Mouse (Mus musculus): ENCODE data around the gene Dlec1. TPM values are rescaled to one million over a fixed set of nuclear protein-coding genes. Genes with fewer than 3 reads are reported as not detected.

Gene Dlec1
- polyA plus RNA-seq, 1 experiment, result 4.6 TPM

GRCm38 (mm10) chr9:119070173-119070825, 32.0 kb upstream of the Dlec1 start:
- Histone ChIP-seq H3K4me3 (ENCODE audit: insufficient read depth, low read length) (no peak overlapping the region), H3K27ac (ENCODE audit: insufficient read depth, low read length) (no peak overlapping the region), H3K4me1 (ENCODE audit: control insufficient read depth, insufficient read depth, low read length) (no peaks in the 10 kb centered on the region)
- no peak for TF ChIP-seq POLR2A (IDR thresholded peaks at IDR 0.05; ENCODE audit: extremely low read depth, insufficient read depth, low read length)
- TF ChIP-seq CTCF (IDR thresholded peaks at IDR 0.05; ENCODE audit: extremely low read depth, insufficient read depth, low read length), result no peak

- Histone ChIP-seq H3K4me3 (ENCODE audit: insufficient read depth, low read length) (no peak overlapping the region), H3K4me1 (ENCODE audit: control insufficient read depth, insufficient read depth, low read length) (no peaks in the 10 kb centered on the region), H3K27ac (ENCODE audit: insufficient read depth, low read length) (no peak overlapping the region)
- TF ChIP-seq CTCF (IDR thresholded peaks at IDR 0.05; ENCODE audit: extremely low read depth, insufficient read depth, low read length) (no peak), POLR2A (IDR thresholded peaks at IDR 0.05; ENCODE audit: extremely low read depth, insufficient read depth, low read length) (no peak)
These were observed 30.5 kb upstream of the Dlec1 start for GRCm38 (mm10) chr9:119071786-119072185.

- TF ChIP-seq POLR2A (IDR thresholded peaks at IDR 0.05; ENCODE audit: extremely low read depth, insufficient read depth, low read length) (no peak), CTCF (IDR thresholded peaks at IDR 0.05; ENCODE audit: extremely low read depth, insufficient read depth, low read length) (no peak)
- no peak overlapping the region for H3K27ac ChIP-seq (ENCODE audit: insufficient read depth, low read length)
- no peak overlapping the region for H3K4me3 ChIP-seq (ENCODE audit: insufficient read depth, low read length)
- no peaks in the 10 kb centered on the region for H3K4me1 ChIP-seq (ENCODE audit: control insufficient read depth, insufficient read depth, low read length)
These were observed 28.9 kb upstream of the Dlec1 start for GRCm38 (mm10) chr9:119073184-119073895.

GRCm38 (mm10) chr9:119075685-119076084, 26.6 kb upstream of the Dlec1 start:
- Histone ChIP-seq H3K27ac (ENCODE audit: insufficient read depth, low read length) (no peak overlapping the region), H3K4me1 (ENCODE audit: control insufficient read depth, insufficient read depth, low read length) (no peaks in the 10 kb centered on the region), H3K4me3 (ENCODE audit: insufficient read depth, low read length) (no peak overlapping the region)
- no peak for TF ChIP-seq POLR2A (IDR thresholded peaks at IDR 0.05; ENCODE audit: extremely low read depth, insufficient read depth, low read length)
- TF ChIP-seq CTCF (IDR thresholded peaks at IDR 0.05; ENCODE audit: extremely low read depth, insufficient read depth, low read length), result no peak

GRCm38 (mm10) chr9:119080040-119080675, 22.1 kb upstream of the Dlec1 start:
- no peak for TF ChIP-seq POLR2A (IDR thresholded peaks at IDR 0.05; ENCODE audit: extremely low read depth, insufficient read depth, low read length)
- no peak for TF ChIP-seq CTCF (IDR thresholded peaks at IDR 0.05; ENCODE audit: extremely low read depth, insufficient read depth, low read length)
- no peak overlapping the region for H3K4me3 ChIP-seq (ENCODE audit: insufficient read depth, low read length)
- H3K27ac ChIP-seq (ENCODE audit: insufficient read depth, low read length), result no peak overlapping the region
- H3K4me1 ChIP-seq (ENCODE audit: control insufficient read depth, insufficient read depth, low read length), result no peaks in the 10 kb centered on the region

- Histone ChIP-seq H3K4me1 (ENCODE audit: control insufficient read depth, insufficient read depth, low read length) (no peaks in the 10 kb centered on the region), H3K27ac (ENCODE audit: insufficient read depth, low read length) (no peak overlapping the region), H3K4me3 (ENCODE audit: insufficient read depth, low read length) (no peak overlapping the region)
- TF ChIP-seq POLR2A (IDR thresholded peaks at IDR 0.05; ENCODE audit: extremely low read depth, insufficient read depth, low read length), result no peak
- no peak for TF ChIP-seq CTCF (IDR thresholded peaks at IDR 0.05; ENCODE audit: extremely low read depth, insufficient read depth, low read length)
These were observed 20.2 kb upstream of the Dlec1 start for GRCm38 (mm10) chr9:119082039-119082438.

- Histone ChIP-seq H3K4me1 (ENCODE audit: control insufficient read depth, insufficient read depth, low read length) (peaks cover 2% of the 10 kb centered on the region; the same call in 1 of the 2 replicates), H3K4me3 (ENCODE audit: insufficient read depth, low read length) (no peak overlapping the region), H3K27ac (ENCODE audit: insufficient read depth, low read length) (no peak overlapping the region)
- TF ChIP-seq POLR2A (IDR thresholded peaks at IDR 0.05; ENCODE audit: extremely low read depth, insufficient read depth, low read length) (no peak), CTCF (IDR thresholded peaks at IDR 0.05; ENCODE audit: extremely low read depth, insufficient read depth, low read length) (no peak)
These were observed 19.4 kb upstream of the Dlec1 start for GRCm38 (mm10) chr9:119082656-119083430.

GRCm38 (mm10) chr9:119083966-119084365, 18.3 kb upstream of the Dlec1 start:
- H3K4me1 ChIP-seq (ENCODE audit: control insufficient read depth, insufficient read depth, low read length), result peaks cover 4% of the 10 kb centered on the region; the same call in 1 of the 2 replicates
- no peak for TF ChIP-seq CTCF (IDR thresholded peaks at IDR 0.05; ENCODE audit: extremely low read depth, insufficient read depth, low read length)
- no peak for TF ChIP-seq POLR2A (IDR thresholded peaks at IDR 0.05; ENCODE audit: extremely low read depth, insufficient read depth, low read length)
- no peak overlapping the region for H3K27ac ChIP-seq (ENCODE audit: insufficient read depth, low read length)
- H3K4me3 ChIP-seq (ENCODE audit: insufficient read depth, low read length), result no peak overlapping the region

GRCm38 (mm10) chr9:119086451-119086850, 15.8 kb upstream of the Dlec1 start:
- Histone ChIP-seq H3K4me3 (ENCODE audit: insufficient read depth, low read length) (no peak overlapping the region), H3K4me1 (ENCODE audit: control insufficient read depth, insufficient read depth, low read length) (peaks cover 5% of the 10 kb centered on the region; the same call in 1 of the 2 replicates), H3K27ac (ENCODE audit: insufficient read depth, low read length) (no peak overlapping the region)
- TF ChIP-seq POLR2A (IDR thresholded peaks at IDR 0.05; ENCODE audit: extremely low read depth, insufficient read depth, low read length), result no peak
- TF ChIP-seq CTCF (IDR thresholded peaks at IDR 0.05; ENCODE audit: extremely low read depth, insufficient read depth, low read length), result no peak
